Mouse (Mus musculus): ENCODE data around the gene Rnf11. TPM values are rescaled to one million over a fixed set of nuclear protein-coding genes. Genes with fewer than 3 reads are reported as not detected.
A peak's percentile ranks its signal among the peaks of the same experiment; 100 is the strongest.

Rnf11 gene
- polyA plus RNA-seq, 1 experiment: 57.5 TPM

GRCm38 (mm10) chr4:109471606-109472005, 12.9 kb downstream of the Rnf11 start:
- no peak overlapping the region; the same call in 1 of the 2 replicates for H3K27ac ChIP-seq (ENCODE audit: insufficient read depth, low read depth, low read length)

GRCm38 (mm10) chr4:109467687-109468086, 16.8 kb downstream of the Rnf11 start:
- TF ChIP-seq POLR2A (IDR thresholded peaks at IDR 0.05; ENCODE audit: low read depth, low read length) (no peak), CTCF (conservative IDR thresholded peaks at IDR 0.05; ENCODE audit: insufficient read depth, insufficient read length, low read depth, low read length) (no peak)

More at GRCm38 (mm10) chr4:109471606-109472005, 12.9 kb downstream of the Rnf11 start:
- Histone ChIP-seq H3K36me3 (ENCODE audit: control insufficient read depth, insufficient read depth, low read length) (no peaks in the 10 kb centered on the region), H3K27me3 (replicated peaks; ENCODE audit: control insufficient read depth, insufficient read depth, low read length) (no peaks in the 10 kb centered on the region), H3K4me3 (ENCODE audit: insufficient read depth, low read depth, low read length) (no peak overlapping the region), H3K4me1 (ENCODE audit: control insufficient read depth, insufficient read depth, low read length) (peaks cover 14% of the 10 kb centered on the region)
- no peak for TF ChIP-seq CTCF (conservative IDR thresholded peaks at IDR 0.05; ENCODE audit: insufficient read depth, insufficient read length, low read depth, low read length)
- TF ChIP-seq POLR2A (IDR thresholded peaks at IDR 0.05; ENCODE audit: low read depth, low read length): no peak
- no peak for DNase-seq

DNA sequence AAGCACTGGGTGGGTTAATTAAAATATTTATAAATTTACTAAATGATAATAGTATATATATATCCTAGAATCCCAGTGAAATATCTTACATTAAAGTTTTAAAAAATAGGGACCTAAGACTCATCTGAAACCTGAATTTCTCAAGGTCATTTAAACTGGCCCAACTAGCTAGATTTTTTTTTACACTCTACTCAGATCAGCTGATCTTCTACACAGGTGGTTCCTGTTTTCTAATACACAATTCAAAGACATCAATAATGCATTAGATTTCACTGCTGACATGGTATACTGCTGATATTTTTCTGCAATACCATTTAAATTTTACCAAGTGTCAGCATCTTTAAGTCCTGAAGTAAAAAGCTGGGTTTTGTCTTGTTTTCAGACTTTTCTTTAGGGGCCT, 20.6 kb downstream of the Rnf11 start:
- H3K27me3 ChIP-seq (replicated peaks; ENCODE audit: control insufficient read depth, insufficient read depth, low read length): no peaks in the 10 kb centered on the region

More at GRCm38 (mm10) chr4:109467687-109468086, 16.8 kb downstream of the Rnf11 start:
- no peak for DNase-seq
- no peaks in the 10 kb centered on the region for H3K27me3 ChIP-seq (replicated peaks; ENCODE audit: control insufficient read depth, insufficient read depth, low read length)
- H3K36me3 ChIP-seq (ENCODE audit: control insufficient read depth, insufficient read depth, low read length): no peaks in the 10 kb centered on the region
- H3K4me1 ChIP-seq (ENCODE audit: control insufficient read depth, insufficient read depth, low read length): peaks cover 10% of the 10 kb centered on the region
- no peak overlapping the region for H3K4me3 ChIP-seq (ENCODE audit: insufficient read depth, low read depth, low read length)
- H3K27ac ChIP-seq (ENCODE audit: insufficient read depth, low read depth, low read length): no peak overlapping the region

GRCm38 (mm10) chr4:109460421-109461179, 23.9 kb downstream of the Rnf11 start:
- 37% methylated on average over 3 of the region's 3 CpGs for WGBS
- peak overlapping the region; percentile 95 for H3K27ac ChIP-seq (ENCODE audit: insufficient read depth, low read depth, low read length)
- TF ChIP-seq CTCF (conservative IDR thresholded peaks at IDR 0.05; ENCODE audit: insufficient read depth, insufficient read length, low read depth, low read length): no peak
- TF ChIP-seq POLR2A (IDR thresholded peaks at IDR 0.05; ENCODE audit: low read depth, low read length): no peak
- peaks cover under 1% of the 10 kb centered on the region; the same call in 1 of the 2 replicates for H3K36me3 ChIP-seq (ENCODE audit: control insufficient read depth, insufficient read depth, low read length)
- no peak overlapping the region for H3K4me3 ChIP-seq (ENCODE audit: insufficient read depth, low read depth, low read length)
- peaks cover 4% of the 10 kb centered on the region; the same call in 1 of the 2 replicates for H3K4me1 ChIP-seq (ENCODE audit: control insufficient read depth, insufficient read depth, low read length)
- no peaks in the 10 kb centered on the region for H3K27me3 ChIP-seq (replicated peaks; ENCODE audit: control insufficient read depth, insufficient read depth, low read length)
- DNase-seq: peak; percentile 65

More for the DNA sequence above, 20.6 kb downstream of the Rnf11 start:
- no peak overlapping the region for H3K27ac ChIP-seq (ENCODE audit: insufficient read depth, low read depth, low read length)
- H3K4me3 ChIP-seq (ENCODE audit: insufficient read depth, low read depth, low read length): no peak overlapping the region
- no peaks in the 10 kb centered on the region for H3K36me3 ChIP-seq (ENCODE audit: control insufficient read depth, insufficient read depth, low read length)
- no peak for DNase-seq
- TF ChIP-seq CTCF (conservative IDR thresholded peaks at IDR 0.05; ENCODE audit: insufficient read depth, insufficient read length, low read depth, low read length): no peak
- no peak for TF ChIP-seq POLR2A (IDR thresholded peaks at IDR 0.05; ENCODE audit: low read depth, low read length)
- peaks cover 4% of the 10 kb centered on the region; the same call in 1 of the 2 replicates for H3K4me1 ChIP-seq (ENCODE audit: control insufficient read depth, insufficient read depth, low read length)

- H3K27me3 ChIP-seq (replicated peaks; ENCODE audit: control insufficient read depth, insufficient read depth, low read length): no peaks in the 10 kb centered on the region
- WGBS: 72% methylated on average over 6 of the region's 6 CpGs
Measured at GRCm38 (mm10) chr4:109456821-109457220, 27.7 kb downstream of the Rnf11 start.

DNA sequence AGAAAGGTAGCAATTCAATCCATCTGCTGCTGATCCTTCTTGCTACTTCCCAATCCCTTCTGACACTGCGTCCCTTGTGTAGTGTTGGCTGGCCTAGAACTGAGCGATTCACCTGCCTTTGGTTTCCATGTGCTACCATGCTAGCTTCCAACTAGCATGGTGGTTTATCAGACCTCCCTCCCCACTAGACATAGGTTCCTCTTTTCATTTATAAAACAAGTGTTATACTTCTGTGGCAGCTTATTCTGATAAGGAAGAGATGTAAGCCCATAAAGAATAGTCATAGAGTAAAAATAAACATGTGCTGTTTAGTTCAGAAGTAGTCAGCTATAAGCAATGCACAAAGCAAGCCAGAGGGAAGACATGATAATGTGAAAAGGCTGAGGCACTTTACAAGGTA, 36.0 kb downstream of the Rnf11 start:
- TF ChIP-seq CTCF (conservative IDR thresholded peaks at IDR 0.05; ENCODE audit: insufficient read depth, insufficient read length, low read depth, low read length): no peak
- no peak for TF ChIP-seq POLR2A (IDR thresholded peaks at IDR 0.05; ENCODE audit: low read depth, low read length)
- Histone ChIP-seq H3K36me3 (ENCODE audit: control insufficient read depth, insufficient read depth, low read length) (peaks cover 3% of the 10 kb centered on the region; the same call in 1 of the 2 replicates), H3K27ac (ENCODE audit: insufficient read depth, low read depth, low read length) (no peak overlapping the region), H3K27me3 (replicated peaks; ENCODE audit: control insufficient read depth, insufficient read depth, low read length) (no peaks in the 10 kb centered on the region), H3K4me1 (ENCODE audit: control insufficient read depth, insufficient read depth, low read length) (no peaks in the 10 kb centered on the region), H3K4me3 (ENCODE audit: insufficient read depth, low read depth, low read length) (no peak overlapping the region)
- WGBS: 95% methylated on average over 2 of the region's 2 CpGs
- no peak for DNase-seq

More at GRCm38 (mm10) chr4:109456821-109457220, 27.7 kb downstream of the Rnf11 start:
- peaks cover 4% of the 10 kb centered on the region; the same call in 1 of the 2 replicates for H3K4me1 ChIP-seq (ENCODE audit: control insufficient read depth, insufficient read depth, low read length)
- no peak overlapping the region for H3K4me3 ChIP-seq (ENCODE audit: insufficient read depth, low read depth, low read length)
- no peak for DNase-seq
- no peak overlapping the region for H3K27ac ChIP-seq (ENCODE audit: insufficient read depth, low read depth, low read length)
- TF ChIP-seq CTCF (conservative IDR thresholded peaks at IDR 0.05; ENCODE audit: insufficient read depth, insufficient read length, low read depth, low read length) (no peak), POLR2A (IDR thresholded peaks at IDR 0.05; ENCODE audit: low read depth, low read length) (no peak)
- H3K36me3 ChIP-seq (ENCODE audit: control insufficient read depth, insufficient read depth, low read length): peaks cover 2% of the 10 kb centered on the region; the same call in 1 of the 2 replicates

DNA sequence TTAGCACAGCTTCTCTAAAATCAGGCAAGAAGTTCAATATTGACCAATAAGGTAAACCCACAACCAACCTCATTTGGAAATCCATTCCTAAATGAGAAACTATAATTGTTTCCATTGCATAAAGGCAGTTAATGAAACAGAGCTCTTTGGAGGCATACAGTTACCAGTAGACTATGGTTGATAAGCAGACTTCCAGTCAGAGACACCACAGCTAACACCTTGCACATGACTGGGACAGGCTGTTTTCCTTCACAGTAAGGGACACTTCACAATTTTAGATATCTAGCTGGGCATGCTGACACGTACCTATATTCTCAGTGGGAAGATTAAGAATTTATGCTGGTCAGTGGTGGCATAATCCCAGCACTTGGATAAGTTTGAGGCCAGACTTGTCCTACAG, 38.6 kb downstream of the Rnf11 start:
- no peaks in the 10 kb centered on the region; the same call in 1 of the 2 replicates for H3K4me1 ChIP-seq (ENCODE audit: control insufficient read depth, insufficient read depth, low read length)
- 98% methylated on average over 1 of the region's 1 CpGs for WGBS
- no peaks in the 10 kb centered on the region for H3K27me3 ChIP-seq (replicated peaks; ENCODE audit: control insufficient read depth, insufficient read depth, low read length)
- no peak overlapping the region for H3K4me3 ChIP-seq (ENCODE audit: insufficient read depth, low read depth, low read length)
- peaks cover 2% of the 10 kb centered on the region; the same call in 1 of the 2 replicates for H3K36me3 ChIP-seq (ENCODE audit: control insufficient read depth, insufficient read depth, low read length)
- TF ChIP-seq POLR2A (IDR thresholded peaks at IDR 0.05; ENCODE audit: low read depth, low read length): no peak
- DNase-seq: no peak
- H3K27ac ChIP-seq (ENCODE audit: insufficient read depth, low read depth, low read length): no peak overlapping the region

Measured in kidney, adult 2 months (tissue).